Mouse (Mus musculus): ENCODE measurements around the gene Msrb1. TPM values are rescaled to one million over a fixed set of nuclear protein-coding genes. Genes with fewer than 3 reads are reported as not detected.
A peak's percentile ranks its signal among the peaks of the same experiment; 100 is the strongest.

Msrb1 gene
- polyA plus RNA-seq, 1 experiment, result 57.8 TPM

DNA sequence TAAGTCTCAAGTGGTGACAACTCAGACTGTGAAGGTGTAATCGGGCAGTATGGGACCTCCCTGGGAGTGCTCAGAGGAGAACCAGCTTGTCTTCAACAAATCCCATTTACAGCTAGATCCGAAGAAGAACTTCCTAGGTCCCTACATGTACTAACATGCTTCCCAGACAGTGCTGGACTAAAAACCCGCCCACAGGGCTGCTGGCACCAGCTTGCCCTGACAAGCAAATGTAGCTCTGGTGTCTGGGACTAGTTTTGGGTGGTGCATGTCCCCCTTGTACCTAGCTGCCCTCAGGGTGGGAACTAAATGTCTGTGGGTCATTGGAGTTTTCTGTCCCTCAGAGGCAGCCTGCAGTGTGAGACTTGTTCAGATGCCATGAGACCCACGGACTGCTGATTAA, 15.1 kb downstream of the Msrb1 start:
- no peak for TF ChIP-seq USF1 (IDR thresholded peaks at IDR 0.05; ENCODE audit: low read depth)
- TF ChIP-seq MYOG (IDR thresholded peaks at IDR 0.05; ENCODE audit: control insufficient read depth, extremely low read depth, insufficient read length), result no peak
- no peak for TF ChIP-seq FOSL1 (IDR thresholded peaks at IDR 0.05; ENCODE audit: insufficient read depth, low read length, poor library complexity, severe bottlenecking)
- TF ChIP-seq CEBPB (IDR thresholded peaks at IDR 0.05; ENCODE audit: low read depth), result no peak
- TF ChIP-seq CTCF (IDR thresholded peaks at IDR 0.05; ENCODE audit: control insufficient read depth, insufficient read depth, insufficient read length), result no peak
- TF ChIP-seq MAX (IDR thresholded peaks at IDR 0.05), result no peak
- no peak for TF ChIP-seq MYOD1 (IDR thresholded peaks at IDR 0.05; ENCODE audit: control insufficient read depth, insufficient read length, low read depth)
- Histone ChIP-seq H3K4me3 (ENCODE audit: insufficient read depth, poor library complexity, severe bottlenecking) (no peak overlapping the region), H3K79me2 (ENCODE audit: control insufficient read depth, insufficient read depth) (no peaks in the 10 kb centered on the region), H3K27me3 (ENCODE audit: control insufficient read depth, insufficient read depth, insufficient read length) (peaks cover 62% of the 10 kb centered on the region), H3K36me3 (ENCODE audit: control insufficient read depth, insufficient read depth) (no peaks in the 10 kb centered on the region), H3ac (ENCODE audit: control insufficient read depth, insufficient read length, low read depth) (no peak overlapping the region), H3K79me3 (ENCODE audit: low read depth) (no peaks in the 10 kb centered on the region)

DNA sequence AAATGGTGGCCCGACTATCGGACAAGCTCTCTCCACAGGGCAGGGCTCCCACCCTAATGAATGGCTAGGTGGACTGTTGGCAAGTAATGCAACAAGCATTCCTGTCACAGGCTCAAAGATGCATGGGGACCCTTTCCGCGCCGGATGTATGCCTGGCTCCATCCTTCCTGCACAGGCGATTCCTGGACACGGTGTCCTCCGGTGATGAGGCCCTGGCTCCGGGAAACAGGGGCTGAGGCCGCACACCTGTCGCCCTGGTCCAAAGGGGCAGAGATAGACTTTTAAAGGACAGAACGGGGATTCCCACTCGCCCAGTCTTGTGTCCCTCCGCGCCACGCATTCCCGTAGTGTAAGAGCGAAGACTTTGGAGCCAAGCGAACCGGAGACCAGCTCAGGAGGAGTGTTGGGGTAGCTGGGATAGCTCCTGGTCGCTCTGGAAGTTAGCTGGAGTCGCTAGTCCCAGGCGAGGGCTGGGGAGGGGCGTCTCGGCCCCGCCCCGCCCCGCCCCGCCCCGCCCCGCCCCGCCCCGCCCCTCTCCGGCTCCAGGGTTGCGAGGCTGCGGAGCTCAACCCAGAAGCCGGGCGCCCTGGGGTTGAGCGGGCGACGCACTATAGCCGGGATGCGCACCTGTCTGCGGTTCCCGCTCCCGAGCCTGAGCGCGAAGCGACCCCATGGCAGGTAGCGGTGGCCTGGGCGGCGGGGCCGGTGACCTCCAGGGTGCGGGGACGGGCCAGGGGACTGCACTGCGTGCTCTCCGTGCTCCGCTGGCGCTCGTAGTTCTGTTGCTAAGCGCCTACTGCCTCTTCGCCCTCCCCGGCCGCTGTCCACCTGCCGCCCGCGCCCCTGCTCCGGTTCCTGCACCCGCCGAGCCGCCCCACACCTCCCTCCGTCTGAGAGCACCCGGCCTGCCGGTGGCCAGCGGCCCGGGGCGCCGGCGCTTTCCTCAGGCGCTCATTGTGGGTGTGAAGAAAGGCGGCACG, 16.3 kb downstream of the Msrb1 start, which contains the start of gene Hs3st6:
Gene Hs3st6 (plus strand): TSS at position 574 of the 980 bp plus-strand sequence.
- no peaks in the 10 kb centered on the region for H3K79me2 ChIP-seq (ENCODE audit: control insufficient read depth, insufficient read depth)
- no peaks in the 10 kb centered on the region for H3K36me3 ChIP-seq (ENCODE audit: control insufficient read depth, insufficient read depth)
- H3ac ChIP-seq (ENCODE audit: control insufficient read depth, insufficient read length, low read depth), result peak within 1 kb of the TSS; percentile 26
- TF ChIP-seq CEBPB (IDR thresholded peaks at IDR 0.05; ENCODE audit: low read depth) (no peak), MYOG (IDR thresholded peaks at IDR 0.05; ENCODE audit: control insufficient read depth, extremely low read depth, insufficient read length) (no peak), USF1 (IDR thresholded peaks at IDR 0.05; ENCODE audit: low read depth) (no peak), MYOD1 (IDR thresholded peaks at IDR 0.05; ENCODE audit: control insufficient read depth, insufficient read length, low read depth) (no peak), FOSL1 (IDR thresholded peaks at IDR 0.05; ENCODE audit: insufficient read depth, low read length, poor library complexity, severe bottlenecking) (no peak), CTCF (IDR thresholded peaks at IDR 0.05; ENCODE audit: control insufficient read depth, insufficient read depth, insufficient read length) (no peak), MAX (IDR thresholded peaks at IDR 0.05) (no peak)
- H3K27me3 ChIP-seq (ENCODE audit: control insufficient read depth, insufficient read depth, insufficient read length), result peaks cover 71% of the 10 kb centered on the region
- H3K4me3 ChIP-seq (ENCODE audit: insufficient read depth, poor library complexity, severe bottlenecking), result no peak within 1 kb of the TSS
- H3K79me3 ChIP-seq (ENCODE audit: low read depth), result no peaks in the 10 kb centered on the region

DNA sequence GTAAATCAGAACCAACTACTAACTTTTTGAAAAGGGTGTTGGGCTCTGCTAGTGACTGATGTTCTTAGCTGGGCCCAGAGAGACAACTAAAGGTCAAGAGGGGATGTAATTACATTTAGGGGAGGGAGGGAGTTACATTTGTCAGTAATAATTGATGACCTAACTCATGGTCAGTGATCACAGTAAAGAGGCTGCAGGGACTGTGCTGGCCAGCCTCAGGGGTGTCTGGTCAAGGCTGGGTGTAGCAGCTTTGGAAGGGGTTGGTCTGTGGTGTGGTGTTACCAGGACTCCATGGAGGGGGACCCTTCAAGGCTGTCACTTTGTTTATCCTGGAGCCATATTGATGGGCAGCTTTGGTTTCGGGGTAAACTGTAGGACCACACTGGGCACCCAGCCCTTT, 21.0 kb downstream of the Msrb1 start:
- TF ChIP-seq USF1 (IDR thresholded peaks at IDR 0.05; ENCODE audit: low read depth), result no peak
- no peak for TF ChIP-seq MYOG (IDR thresholded peaks at IDR 0.05; ENCODE audit: control insufficient read depth, extremely low read depth, insufficient read length)
- TF ChIP-seq FOSL1 (IDR thresholded peaks at IDR 0.05; ENCODE audit: insufficient read depth, low read length, poor library complexity, severe bottlenecking), result no peak
- no peak for TF ChIP-seq MAX (IDR thresholded peaks at IDR 0.05)
- TF ChIP-seq CEBPB (IDR thresholded peaks at IDR 0.05; ENCODE audit: low read depth), result no peak
- no peak for TF ChIP-seq CTCF (IDR thresholded peaks at IDR 0.05; ENCODE audit: control insufficient read depth, insufficient read depth, insufficient read length)
- no peak for TF ChIP-seq MYOD1 (IDR thresholded peaks at IDR 0.05; ENCODE audit: control insufficient read depth, insufficient read length, low read depth)
- H3K27me3 ChIP-seq (ENCODE audit: control insufficient read depth, insufficient read depth, insufficient read length), result peaks cover 76% of the 10 kb centered on the region
- H3ac ChIP-seq (ENCODE audit: control insufficient read depth, insufficient read length, low read depth), result no peak overlapping the region
- H3K79me3 ChIP-seq (ENCODE audit: low read depth), result no peaks in the 10 kb centered on the region
- no peaks in the 10 kb centered on the region for H3K79me2 ChIP-seq (ENCODE audit: control insufficient read depth, insufficient read depth)
- no peaks in the 10 kb centered on the region for H3K36me3 ChIP-seq (ENCODE audit: control insufficient read depth, insufficient read depth)
- H3K4me3 ChIP-seq (ENCODE audit: insufficient read depth, poor library complexity, severe bottlenecking), result no peak overlapping the region

DNA sequence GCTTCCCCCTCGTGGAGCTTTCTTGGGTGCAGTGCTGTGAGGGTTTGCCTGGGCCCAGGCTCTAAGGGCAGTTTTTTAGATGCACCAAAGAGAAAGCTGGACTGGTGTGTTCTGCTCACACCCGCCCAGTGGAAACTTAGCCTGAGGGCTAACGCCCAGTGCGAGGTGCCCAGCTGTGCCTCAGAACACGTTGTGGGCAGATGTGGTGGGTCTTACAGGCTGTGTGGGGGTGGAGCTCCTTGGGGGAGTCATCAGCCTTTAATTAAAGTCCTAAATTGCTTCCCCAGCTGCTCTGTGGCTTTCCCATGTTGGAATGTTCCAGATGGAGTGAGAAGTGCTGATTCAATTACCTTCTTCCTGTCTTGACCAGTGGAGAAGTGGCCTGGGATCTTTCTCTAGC, 24.7 kb downstream of the Msrb1 start:
- no peak for TF ChIP-seq USF1 (IDR thresholded peaks at IDR 0.05; ENCODE audit: low read depth)
- TF ChIP-seq CTCF (IDR thresholded peaks at IDR 0.05; ENCODE audit: control insufficient read depth, insufficient read depth, insufficient read length), result no peak
- TF ChIP-seq CEBPB (IDR thresholded peaks at IDR 0.05; ENCODE audit: low read depth), result no peak
- TF ChIP-seq MAX (IDR thresholded peaks at IDR 0.05), result no peak
- TF ChIP-seq MYOG (IDR thresholded peaks at IDR 0.05; ENCODE audit: control insufficient read depth, extremely low read depth, insufficient read length), result no peak
- TF ChIP-seq MYOD1 (IDR thresholded peaks at IDR 0.05; ENCODE audit: control insufficient read depth, insufficient read length, low read depth), result no peak
- no peak for TF ChIP-seq FOSL1 (IDR thresholded peaks at IDR 0.05; ENCODE audit: insufficient read depth, low read length, poor library complexity, severe bottlenecking)
- H3K4me3 ChIP-seq (ENCODE audit: insufficient read depth, poor library complexity, severe bottlenecking), result no peak overlapping the region
- H3K36me3 ChIP-seq (ENCODE audit: control insufficient read depth, insufficient read depth), result no peaks in the 10 kb centered on the region
- no peak overlapping the region for H3ac ChIP-seq (ENCODE audit: control insufficient read depth, insufficient read length, low read depth)
- no peaks in the 10 kb centered on the region for H3K79me3 ChIP-seq (ENCODE audit: low read depth)
- H3K79me2 ChIP-seq (ENCODE audit: control insufficient read depth, insufficient read depth), result no peaks in the 10 kb centered on the region
- peaks cover 64% of the 10 kb centered on the region for H3K27me3 ChIP-seq (ENCODE audit: control insufficient read depth, insufficient read depth, insufficient read length)

DNA sequence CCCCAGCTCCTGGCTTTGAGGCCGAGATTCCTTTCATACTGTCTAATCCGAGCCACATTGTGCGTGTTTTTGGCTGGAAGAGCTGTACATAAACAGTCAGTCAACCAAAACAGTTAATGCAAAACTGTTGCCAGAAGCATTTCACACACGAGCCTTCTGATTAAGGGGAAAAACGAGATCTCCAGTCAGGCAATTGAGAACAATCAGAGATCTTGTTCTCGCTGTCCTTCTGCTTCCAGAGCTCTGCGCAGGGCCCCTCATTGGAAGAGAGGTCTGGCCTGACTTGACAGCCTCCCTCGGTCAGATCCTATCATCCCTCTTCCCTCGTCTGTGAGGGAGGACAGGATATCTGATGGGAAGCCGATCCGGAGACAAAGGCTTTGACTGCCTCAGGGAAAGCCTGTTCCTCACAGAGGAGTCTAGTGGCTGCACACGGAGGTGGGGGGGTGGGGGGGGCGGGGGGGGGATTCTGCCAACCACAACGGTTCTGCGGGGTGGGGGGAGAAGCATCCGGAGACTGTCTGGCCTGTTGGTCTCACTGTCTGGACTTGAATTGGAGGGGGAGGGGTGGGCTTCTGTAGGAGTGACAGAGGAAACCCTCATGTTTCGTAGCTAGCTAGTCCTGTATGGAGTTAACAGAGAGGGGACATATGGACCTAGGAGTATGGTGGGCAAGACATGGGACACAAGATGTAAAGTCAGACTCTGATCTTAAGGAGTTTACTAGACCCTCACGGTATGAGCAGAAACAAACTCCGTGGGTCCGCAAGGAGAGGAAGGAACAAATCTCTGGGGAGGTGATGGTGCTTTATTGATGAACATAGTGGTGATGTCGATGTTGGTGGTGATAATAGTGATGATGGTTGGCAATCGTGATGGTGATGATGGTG, 28.8 kb downstream of the Msrb1 start:
- no peaks in the 10 kb centered on the region for H3K36me3 ChIP-seq (ENCODE audit: control insufficient read depth, insufficient read depth)
- H3K27me3 ChIP-seq (ENCODE audit: control insufficient read depth, insufficient read depth, insufficient read length), result peaks cover 61% of the 10 kb centered on the region
- H3ac ChIP-seq (ENCODE audit: control insufficient read depth, insufficient read length, low read depth), result no peak overlapping the region
- no peaks in the 10 kb centered on the region for H3K79me2 ChIP-seq (ENCODE audit: control insufficient read depth, insufficient read depth)
- H3K79me3 ChIP-seq (ENCODE audit: low read depth), result no peaks in the 10 kb centered on the region
- TF ChIP-seq CTCF (IDR thresholded peaks at IDR 0.05; ENCODE audit: control insufficient read depth, insufficient read depth, insufficient read length), result no peak
- TF ChIP-seq MYOD1 (IDR thresholded peaks at IDR 0.05; ENCODE audit: control insufficient read depth, insufficient read length, low read depth), result no peak
- TF ChIP-seq FOSL1 (IDR thresholded peaks at IDR 0.05; ENCODE audit: insufficient read depth, low read length, poor library complexity, severe bottlenecking), result no peak
- TF ChIP-seq MAX (IDR thresholded peaks at IDR 0.05), result no peak
- TF ChIP-seq CEBPB (IDR thresholded peaks at IDR 0.05; ENCODE audit: low read depth), result no peak
- TF ChIP-seq MYOG (IDR thresholded peaks at IDR 0.05; ENCODE audit: control insufficient read depth, extremely low read depth, insufficient read length), result no peak
- H3K4me3 ChIP-seq (ENCODE audit: insufficient read depth, poor library complexity, severe bottlenecking), result no peak overlapping the region

Data from C2C12 (cell line).